Mouse (Mus musculus) neural tube, embryonic 10.5 days (tissue): ENCODE data around the gene Prkaa1.
"Not testable (repeated sequence)": the region's sequence is repeated elsewhere in the genome, so short reads cannot be mapped to it uniquely, and the experiment has no call there.

Experiments used
- DNase-seq: peaks from one replicate; pipeline ENCODE4 v3.0.0-alpha.2; 2017; ENCODE audit warnings: low spot score; ENCODE audit errors: extremely low spot score

Prkaa1 gene

DNA sequence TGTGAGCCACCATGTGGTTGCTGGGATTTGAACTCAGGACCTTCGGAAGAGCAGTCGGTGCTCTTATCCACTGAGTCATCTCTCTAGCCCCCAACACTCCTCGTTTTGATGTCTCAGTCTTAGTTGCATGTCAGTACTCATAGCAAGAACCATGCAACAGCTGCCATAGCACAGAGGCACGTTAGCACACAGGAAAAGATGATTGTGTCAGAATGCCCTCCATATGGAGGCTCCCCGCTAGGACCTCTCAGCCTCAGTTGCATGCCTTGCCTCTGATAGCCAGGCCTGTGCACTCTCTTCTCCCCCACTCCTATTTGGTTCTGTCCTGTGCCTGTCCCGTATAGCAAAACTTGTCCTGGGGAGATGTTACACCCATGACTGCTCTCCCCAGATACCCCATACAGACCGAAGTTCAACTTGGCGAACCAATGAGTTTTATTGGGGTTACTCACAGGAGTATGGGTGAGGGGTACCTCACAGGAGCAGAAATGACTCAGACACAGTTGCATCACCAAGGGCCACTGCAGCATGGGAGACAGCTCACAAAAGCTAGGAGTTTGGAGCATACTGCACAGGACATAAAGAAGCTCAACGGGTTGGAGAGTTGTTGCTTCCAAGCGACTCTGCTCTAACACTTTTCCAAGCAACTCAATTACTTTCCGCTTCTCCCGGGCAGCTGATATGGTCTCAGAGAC is 14.4 kb upstream of the Prkaa1 start:
- no peak for DNase-seq

- DNase-seq = not testable (repeated sequence)
Observed at GRCm38 (mm10) chr15:5130887-5131668, 12.6 kb upstream of the Prkaa1 start.

- no peak for DNase-seq
Observed at GRCm38 (mm10) chr15:5133301-5133700, 10.4 kb upstream of the Prkaa1 start.

DNA sequence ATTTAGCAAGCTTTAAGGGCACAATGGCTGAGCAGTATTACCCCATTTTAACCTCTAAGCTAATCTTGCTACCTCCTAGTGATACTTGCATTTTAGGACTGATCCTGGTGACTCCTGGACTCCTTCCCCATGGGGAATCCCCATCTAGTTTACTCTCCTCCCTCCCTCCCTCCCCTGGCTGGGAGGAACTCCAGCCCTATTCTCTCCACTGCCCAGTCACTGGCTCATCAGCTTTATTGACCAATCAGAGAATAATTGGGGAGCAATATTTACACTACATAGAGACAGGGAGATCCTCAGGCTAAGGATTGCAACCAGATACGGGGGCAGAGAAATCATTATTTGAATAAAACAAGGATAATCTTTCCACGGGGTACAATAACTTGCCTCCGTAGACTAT is 9.5 kb upstream of the Prkaa1 start:
- no peak for DNase-seq

DNA sequence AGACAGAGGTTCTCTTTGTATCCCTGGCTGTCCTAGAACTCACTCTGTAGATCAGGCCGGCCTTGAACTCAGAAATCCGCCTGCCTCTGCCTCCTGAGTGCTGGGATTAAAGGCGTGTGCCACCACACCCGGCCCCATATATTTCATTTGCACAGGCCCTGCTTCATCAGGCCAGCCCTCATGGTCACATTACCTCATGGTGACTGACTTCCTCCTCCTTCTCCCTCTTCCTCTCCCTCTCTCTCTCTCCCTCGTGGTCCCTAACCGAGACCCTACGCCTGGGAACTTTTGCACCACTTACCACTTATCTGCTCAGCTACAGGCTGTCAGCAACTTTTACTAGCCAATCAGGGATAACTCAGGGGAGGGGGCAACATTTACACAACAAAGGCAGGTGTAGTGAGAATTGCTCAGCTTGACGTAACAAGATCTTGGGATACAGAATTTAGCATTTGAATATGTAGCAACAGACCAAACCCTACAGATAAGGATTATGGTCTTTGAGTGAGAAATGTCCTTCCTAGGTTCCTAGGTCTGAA is 8.6 kb upstream of the Prkaa1 start:
- DNase-seq = no peak

DNA sequence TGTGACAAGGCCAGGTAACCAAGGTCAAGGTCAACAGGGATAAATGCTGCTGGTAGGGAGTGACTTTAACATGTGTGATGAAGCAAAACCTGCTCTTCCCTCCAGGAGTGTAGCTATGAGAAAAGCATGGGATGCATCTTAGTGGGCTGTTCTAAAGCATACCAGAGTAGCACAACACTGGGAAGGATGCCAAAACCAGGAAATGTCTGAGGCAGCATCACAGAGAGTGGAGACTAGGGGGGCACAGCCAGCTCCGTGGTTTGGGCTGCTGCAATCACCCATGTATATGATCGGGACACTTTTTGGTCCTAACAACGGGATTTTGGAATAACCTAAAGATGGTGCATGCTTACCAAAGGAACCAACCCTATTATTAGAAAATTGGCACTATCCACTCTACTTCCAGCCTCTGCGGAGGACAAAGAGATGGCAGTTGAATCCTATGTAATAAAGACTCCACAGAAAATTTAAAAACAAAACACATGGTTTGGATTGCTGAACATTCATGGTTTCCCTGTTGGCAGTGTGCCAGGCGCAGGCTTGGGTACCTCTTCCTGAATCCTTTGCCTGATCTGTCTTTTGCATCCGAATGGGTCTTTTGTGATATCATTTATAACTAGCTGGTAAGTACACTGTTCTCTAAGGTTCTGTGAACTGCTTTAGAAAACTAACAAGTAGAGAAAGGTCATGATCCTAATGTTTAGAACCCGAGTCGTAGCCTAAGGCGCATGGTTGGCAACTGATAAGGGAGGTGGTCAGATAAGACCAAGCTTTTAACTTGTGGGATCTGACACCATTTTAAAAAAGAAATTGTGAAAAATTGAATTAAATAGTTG is 5.4 kb upstream of the Prkaa1 start:
- no peak for DNase-seq

DNA sequence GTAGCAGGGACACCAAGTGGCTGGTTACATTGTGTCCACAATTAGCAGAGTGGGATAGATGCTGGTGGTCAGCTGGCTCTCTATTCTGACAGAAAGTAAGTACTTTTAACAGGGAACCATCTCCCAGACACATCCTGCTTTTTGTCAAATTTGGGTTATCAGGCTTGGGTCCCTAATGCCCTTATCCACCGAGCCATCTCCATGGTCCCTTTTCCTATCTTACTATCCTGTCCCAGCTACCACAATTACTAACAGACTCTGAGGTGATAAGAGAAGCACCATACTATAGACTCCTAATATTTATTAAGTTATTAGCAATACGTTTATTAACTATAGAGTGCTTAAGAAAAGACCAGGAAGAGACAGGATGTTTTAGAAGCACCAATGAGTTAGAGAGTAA is 4.3 kb upstream of the Prkaa1 start:
- DNase-seq = no peak

GRCm38 (mm10) chr15:5139863-5140262 is 3.8 kb upstream of the Prkaa1 start:
- no peak for DNase-seq

DNA sequence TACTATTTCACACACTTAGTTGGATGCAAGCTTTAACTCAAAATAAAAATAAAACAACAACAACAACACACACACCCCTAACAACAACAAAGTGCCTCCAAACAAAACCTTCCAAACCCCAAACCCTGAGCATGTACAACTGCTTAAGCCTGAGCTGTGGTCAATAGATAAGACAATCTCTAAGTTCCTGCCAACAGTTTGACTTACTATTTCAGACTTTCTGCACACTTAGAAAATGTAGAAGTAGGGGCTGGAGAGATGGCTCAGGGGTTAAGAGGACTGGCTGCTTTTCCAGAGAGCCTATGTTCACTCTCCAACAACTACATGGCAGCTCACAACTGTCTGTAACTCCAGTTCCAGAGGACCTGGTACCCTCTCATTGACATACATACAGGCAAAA is 3.3 kb upstream of the Prkaa1 start:
- DNase-seq = no peak

DNA sequence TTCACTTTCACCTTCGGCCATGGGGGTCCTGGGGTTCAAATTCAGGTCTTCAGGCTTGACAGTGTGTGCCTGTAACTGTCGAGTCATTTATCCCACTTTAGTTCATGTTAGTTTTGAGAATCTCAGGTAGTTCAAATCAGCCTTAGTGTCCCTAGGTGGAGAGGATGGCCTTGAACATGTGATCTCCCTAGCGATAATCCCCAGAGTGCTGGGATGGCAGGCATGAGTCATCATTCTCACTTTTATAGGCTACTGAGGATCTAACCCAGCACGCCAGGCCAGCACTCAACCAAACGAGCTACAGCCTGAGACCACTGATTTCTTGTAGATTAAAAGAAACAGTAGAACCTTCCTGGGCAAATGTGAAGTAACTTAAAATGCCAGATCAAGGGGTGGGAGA is 1.6 kb upstream of the Prkaa1 start:
- DNase-seq = no peak

- DNase-seq = no peak
Observed at GRCm38 (mm10) chr15:5142714-5143113, 947 bp upstream of the Prkaa1 start.

DNA sequence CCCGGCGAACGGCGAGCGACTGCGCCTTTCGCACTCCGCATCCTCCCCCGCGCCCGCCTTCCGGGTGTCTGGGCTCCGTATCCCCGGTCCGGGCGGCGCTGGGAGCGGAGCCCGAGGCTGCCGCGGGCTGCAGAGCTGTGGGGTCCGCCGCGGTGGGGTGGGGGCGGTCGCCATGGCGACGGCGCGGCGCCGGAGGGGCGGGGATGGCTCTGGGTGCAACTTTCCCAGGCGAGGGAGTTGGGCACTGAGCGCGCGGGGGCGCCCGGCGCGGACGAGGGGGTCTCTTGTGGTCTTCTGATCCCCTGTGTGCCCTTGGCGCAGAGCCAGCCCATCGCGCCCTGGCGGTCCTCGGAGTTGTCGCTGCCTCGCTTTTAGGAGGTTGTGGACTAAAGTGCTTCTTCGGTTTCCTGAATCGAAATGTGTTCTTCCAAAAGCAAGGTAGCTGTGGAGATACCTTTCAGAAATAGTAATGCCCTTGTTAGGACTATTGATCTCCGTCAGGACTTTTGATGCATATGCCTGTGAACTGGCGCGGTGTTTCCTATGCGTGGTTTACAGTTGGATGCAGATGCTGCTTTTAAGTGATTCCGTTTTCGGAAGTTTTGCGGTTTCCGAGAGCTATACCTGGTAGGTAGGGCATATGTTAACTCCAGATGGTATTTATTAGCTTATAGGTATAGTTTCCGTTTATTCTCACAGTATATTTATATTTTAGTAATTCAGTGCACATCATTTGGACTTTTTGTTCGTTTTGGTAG is 539 bp downstream of the Prkaa1 start:
- DNase-seq = peak; percentile 84

DNA sequence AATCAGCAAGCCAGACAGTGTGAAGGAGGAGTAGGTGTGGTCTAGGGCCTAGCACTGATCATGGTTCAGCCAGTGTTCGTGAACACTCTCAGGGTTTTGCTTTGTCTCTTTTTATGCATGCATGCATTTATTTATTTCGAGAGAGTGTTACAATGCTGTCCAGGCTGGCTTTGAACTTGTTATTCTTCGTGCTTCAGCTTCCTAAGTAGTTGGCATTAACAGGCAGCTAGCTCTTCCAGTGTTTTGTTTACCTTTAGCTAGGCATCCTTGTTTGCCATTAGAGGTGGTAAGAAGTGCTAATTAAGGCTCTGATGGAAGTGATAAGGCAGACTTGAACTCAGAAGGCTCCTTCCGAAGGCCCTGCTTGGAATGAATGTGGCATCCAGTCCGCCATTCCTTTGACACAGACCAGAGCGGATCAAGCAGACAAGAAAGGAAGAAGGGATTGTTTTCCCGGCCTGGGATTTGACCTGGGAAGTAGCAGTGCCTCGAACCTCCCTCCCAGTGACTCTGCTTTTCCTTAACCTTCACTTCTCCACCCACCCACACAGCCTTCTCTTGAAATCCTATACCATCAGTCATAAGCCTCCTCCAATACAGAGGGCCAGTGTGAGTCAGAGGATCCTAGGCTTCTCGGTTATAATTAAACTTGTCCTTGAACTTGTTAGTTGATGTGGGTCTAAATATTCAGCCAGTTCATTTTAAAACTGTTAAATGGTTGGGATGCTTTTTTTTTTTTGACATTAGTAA is 1.7 kb downstream of the Prkaa1 start:
- DNase-seq = no peak

- DNase-seq = no peak
Observed at GRCm38 (mm10) chr15:5149187-5149586, 5.5 kb downstream of the Prkaa1 start.

GRCm38 (mm10) chr15:5152171-5152570 is 8.5 kb downstream of the Prkaa1 start:
- DNase-seq = no peak

DNA sequence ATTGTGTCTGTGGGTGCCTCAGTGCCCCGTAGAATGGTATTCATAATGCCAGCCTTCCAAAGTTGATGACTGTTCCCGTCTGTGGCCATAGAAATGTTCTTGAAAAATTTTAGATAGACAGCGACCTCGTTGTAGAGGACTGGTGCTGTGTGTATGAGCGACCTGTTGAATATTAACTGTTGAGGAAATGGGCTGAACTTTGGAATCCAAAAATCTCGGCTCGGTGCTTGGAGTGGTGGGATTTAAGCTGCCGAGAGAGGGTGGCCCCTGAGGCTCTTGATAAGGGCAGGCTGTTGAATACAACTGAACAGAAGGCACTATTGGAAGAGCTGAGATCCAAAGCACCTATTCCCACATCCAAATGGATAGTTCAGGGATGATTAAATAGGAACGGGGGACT is 11.0 kb downstream of the Prkaa1 start:
- no peak for DNase-seq

DNA sequence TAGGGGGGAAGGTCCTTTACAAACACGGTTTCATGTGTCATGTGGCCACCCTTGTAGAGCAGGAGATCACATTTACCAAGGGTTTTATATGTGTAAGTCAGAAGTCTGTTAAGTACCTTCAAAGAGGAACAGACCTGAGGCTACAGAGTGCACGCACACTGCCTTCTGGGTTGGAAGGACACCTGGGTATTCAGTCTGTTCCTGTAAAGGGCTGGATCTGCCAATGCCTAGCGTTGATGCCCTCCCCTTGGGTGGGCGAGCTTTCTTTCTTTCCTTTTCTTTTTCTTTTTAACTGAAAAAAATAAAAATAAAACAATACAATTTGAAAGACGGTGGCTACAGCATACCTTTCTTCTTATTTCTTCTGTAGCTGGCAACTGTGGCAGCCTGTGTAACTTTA is 11.4 kb downstream of the Prkaa1 start:
- DNase-seq = no peak

DNA sequence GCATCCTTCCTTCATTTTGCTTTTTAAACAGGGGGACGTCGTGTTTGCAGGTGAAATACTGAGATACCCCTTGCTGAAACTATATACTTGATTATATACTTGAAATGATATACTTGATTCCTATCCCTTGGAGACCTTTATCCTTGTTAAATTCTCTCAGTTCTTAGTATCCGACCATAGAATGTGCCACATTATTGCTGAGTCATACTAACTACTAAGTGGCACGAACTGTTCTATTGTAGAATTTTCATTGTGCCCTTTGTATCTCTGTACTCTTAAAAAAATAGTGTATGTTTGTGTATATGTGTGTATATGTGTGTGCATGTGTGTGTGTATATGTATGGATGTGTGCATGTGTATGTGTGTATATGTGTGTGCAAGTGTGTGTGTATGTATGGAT is 12.7 kb downstream of the Prkaa1 start:
- DNase-seq = no peak

- DNase-seq = no peak
Observed at GRCm38 (mm10) chr15:5157386-5157785, 13.7 kb downstream of the Prkaa1 start.

- DNase-seq = no peak
Observed at GRCm38 (mm10) chr15:5158827-5159226, 15.2 kb downstream of the Prkaa1 start.
